Mouse (Mus musculus): ENCODE measurements at regions not wholly inside any gene's neighbourhood (a gene's known extent, or its start where the extent isn't known, plus 50 kb on each side); places are given as distances from the start of the nearest gene placed in this dataset.

- no peak for ATAC-seq (ENCODE audit: low FRiP score, low TSS enrichment)
- no peak overlapping the region for H3K4me2 ChIP-seq (ENCODE audit: low read length)
- no peak overlapping the region for H3K27ac ChIP-seq (replicated peaks; ENCODE audit: low read depth, low read length)
- no peaks in the 10 kb centered on the region for H3K9me3 ChIP-seq (ENCODE audit: control insufficient read depth, low read length)
- no peaks in the 10 kb centered on the region for H3K4me1 ChIP-seq (ENCODE audit: control insufficient read depth, insufficient read depth, low read length)
- WGBS = 70% methylated on average over 10 of the region's 10 CpGs
- H3K4me3 ChIP-seq (replicated peaks; ENCODE audit: low read depth, low read length) = no peak overlapping the region
- no peak overlapping the region for H3K9ac ChIP-seq (replicated peaks; ENCODE audit: low read length)
- no peaks in the 10 kb centered on the region for H3K27me3 ChIP-seq (ENCODE audit: control insufficient read depth, insufficient read depth, low read length)
- peak; percentile 6 for DNase-seq
- H3K36me3 ChIP-seq (ENCODE audit: control insufficient read depth, insufficient read depth, low read length) = no peaks in the 10 kb centered on the region
Observed at GRCm38 (mm10) chr9:84408260-84409203, 483.6 kb downstream of the Bckdhb start.

Data from midbrain, embryonic 14.5 days (tissue).